Mouse (Mus musculus): ENCODE results near the gene Zc3h7a. TPM values are rescaled to one million over a fixed set of nuclear protein-coding genes. Genes with fewer than 3 reads are reported as not detected.

Gene Zc3h7a
- polyA plus RNA-seq (2015; fragmentation: Nextera tagmentation; extraction: Ambion mirVana): 89.4 and 89.9 TPM in 2 replicates

GRCm38 (mm10) chr16:11176208-11176883 lies at the start of gene Zc3h7a:
Gene Zc3h7a, minus strand, starts transcription at chr16:11176393.
- peak; percentile 95 for ATAC-seq (replicated peaks; ENCODE audit: low FRiP score)
- peak within 1 kb of the TSS; percentile 88 for H3K27ac ChIP-seq
- peak within 1 kb of the TSS; percentile 89 for H3K9ac ChIP-seq
- no peaks in the 10 kb centered on the region for H3K36me3 ChIP-seq
- peak within 1 kb of the TSS; percentile 78 for H3K4me2 ChIP-seq
- peaks cover 18% of the 10 kb centered on the region for H3K4me1 ChIP-seq
- H3K9me3 ChIP-seq (replicated peaks): no peaks in the 10 kb centered on the region
- H3K27me3 ChIP-seq: no peaks in the 10 kb centered on the region
- under 1% methylated on average over 57 of the region's 57 CpGs for WGBS
- peak within 1 kb of the TSS; percentile 90 for H3K4me3 ChIP-seq (replicated peaks)

- no peak overlapping the region for H3K4me2 ChIP-seq
- H3K27me3 ChIP-seq: no peaks in the 10 kb centered on the region
- H3K9me3 ChIP-seq (replicated peaks): no peaks in the 10 kb centered on the region
- WGBS: 81% methylated on average over 3 of the region's 3 CpGs
- H3K27ac ChIP-seq: no peak overlapping the region
- H3K9ac ChIP-seq: no peak overlapping the region
- H3K4me1 ChIP-seq: no peaks in the 10 kb centered on the region
- no peak for ATAC-seq (replicated peaks; ENCODE audit: low FRiP score)
- H3K36me3 ChIP-seq: peaks cover 82% of the 10 kb centered on the region
- no peak overlapping the region for H3K4me3 ChIP-seq (replicated peaks)
Measured at GRCm38 (mm10) chr16:11217801-11218200, 41.6 kb upstream of the Zc3h7a start.

GRCm38 (mm10) chr16:11203600-11204390 lies 27.6 kb upstream of the Zc3h7a start:
- Histone ChIP-seq H3K9me3 (replicated peaks) (no peaks in the 10 kb centered on the region), H3K27ac (peak overlapping the region; percentile 88; the same call in 1 of the 2 replicates), H3K9ac (peak overlapping the region; percentile 90), H3K4me1 (peaks cover 25% of the 10 kb centered on the region), H3K4me2 (peak overlapping the region; percentile 89), H3K36me3 (peaks cover 54% of the 10 kb centered on the region), H3K4me3 (replicated peaks) (peak overlapping the region; percentile 93), H3K27me3 (no peaks in the 10 kb centered on the region)
- WGBS: 3% methylated on average over 24 of the region's 24 CpGs
- ATAC-seq (replicated peaks; ENCODE audit: low FRiP score): peak; percentile 57

- H3K27ac ChIP-seq: peak within 1 kb of the TSS; percentile 88
- peak within 1 kb of the TSS; percentile 90 for H3K9ac ChIP-seq
- H3K4me2 ChIP-seq: peak within 1 kb of the TSS; percentile 89
- no peaks in the 10 kb centered on the region for H3K9me3 ChIP-seq (replicated peaks)
- ATAC-seq (replicated peaks; ENCODE audit: low FRiP score): peak; percentile 99
- no peaks in the 10 kb centered on the region for H3K27me3 ChIP-seq
- H3K36me3 ChIP-seq: peaks cover 56% of the 10 kb centered on the region
- H3K4me1 ChIP-seq: peaks cover 25% of the 10 kb centered on the region
- WGBS: under 1% methylated on average over 68 of the region's 68 CpGs
- H3K4me3 ChIP-seq (replicated peaks): peak within 1 kb of the TSS; percentile 93
Measured at GRCm38 (mm10) chr16:11202571-11203554, 26.7 kb upstream of the Zc3h7a start, which contains the start of gene Rsl1d1. Gene Rsl1d1, minus strand, starts transcription at chr16:11203331.

- peak overlapping the region; percentile 90 for H3K9ac ChIP-seq
- peaks cover 56% of the 10 kb centered on the region for H3K36me3 ChIP-seq
- peak overlapping the region; percentile 89 for H3K4me2 ChIP-seq
- peaks cover 25% of the 10 kb centered on the region for H3K4me1 ChIP-seq
- WGBS: 66% methylated on average over 6 of the region's 6 CpGs
- H3K27ac ChIP-seq: no peak overlapping the region
- no peaks in the 10 kb centered on the region for H3K27me3 ChIP-seq
- ATAC-seq (replicated peaks; ENCODE audit: low FRiP score): no peak
- H3K9me3 ChIP-seq (replicated peaks): no peaks in the 10 kb centered on the region
- H3K4me3 ChIP-seq (replicated peaks): peak overlapping the region; percentile 93
Measured at GRCm38 (mm10) chr16:11201740-11202394, 25.7 kb upstream of the Zc3h7a start.

- peaks cover 64% of the 10 kb centered on the region for H3K36me3 ChIP-seq
- no peaks in the 10 kb centered on the region for H3K27me3 ChIP-seq
- ATAC-seq (replicated peaks; ENCODE audit: low FRiP score): no peak
- H3K4me3 ChIP-seq (replicated peaks): no peak overlapping the region
- 90% methylated on average over 3 of the region's 3 CpGs for WGBS
- H3K9ac ChIP-seq: no peak overlapping the region
- no peak overlapping the region for H3K4me2 ChIP-seq
- no peak overlapping the region for H3K27ac ChIP-seq
- H3K9me3 ChIP-seq (replicated peaks): no peaks in the 10 kb centered on the region
- peaks cover 25% of the 10 kb centered on the region for H3K4me1 ChIP-seq
Measured at GRCm38 (mm10) chr16:11200247-11200646, 24.1 kb upstream of the Zc3h7a start.

GRCm38 (mm10) chr16:11198467-11198866 lies 22.3 kb upstream of the Zc3h7a start:
- Histone ChIP-seq H3K4me1 (peaks cover 11% of the 10 kb centered on the region), H3K9ac (no peak overlapping the region), H3K4me3 (replicated peaks) (no peak overlapping the region), H3K4me2 (no peak overlapping the region), H3K9me3 (replicated peaks) (no peaks in the 10 kb centered on the region), H3K27me3 (no peaks in the 10 kb centered on the region), H3K36me3 (peaks cover 82% of the 10 kb centered on the region), H3K27ac (no peak overlapping the region)
- no peak for ATAC-seq (replicated peaks; ENCODE audit: low FRiP score)
- 54% methylated on average over 2 of the region's 2 CpGs for WGBS

GRCm38 (mm10) chr16:11197052-11197451 lies 20.9 kb upstream of the Zc3h7a start:
- Histone ChIP-seq H3K36me3 (peaks cover 95% of the 10 kb centered on the region), H3K4me3 (replicated peaks) (no peak overlapping the region), H3K9ac (no peak overlapping the region), H3K9me3 (replicated peaks) (no peaks in the 10 kb centered on the region), H3K4me1 (peaks cover 8% of the 10 kb centered on the region), H3K27me3 (no peaks in the 10 kb centered on the region), H3K27ac (no peak overlapping the region), H3K4me2 (no peak overlapping the region)
- 80% methylated on average over 4 of the region's 4 CpGs for WGBS
- no peak for ATAC-seq (replicated peaks; ENCODE audit: low FRiP score)

- H3K9me3 ChIP-seq (replicated peaks): no peaks in the 10 kb centered on the region
- no peak overlapping the region for H3K4me3 ChIP-seq (replicated peaks)
- 95% methylated on average over 2 of the region's 2 CpGs for WGBS
- no peak overlapping the region for H3K4me2 ChIP-seq
- H3K27ac ChIP-seq: no peak overlapping the region
- H3K4me1 ChIP-seq: no peaks in the 10 kb centered on the region
- H3K36me3 ChIP-seq: peaks cover 62% of the 10 kb centered on the region
- no peak overlapping the region for H3K9ac ChIP-seq
- no peak for ATAC-seq (replicated peaks; ENCODE audit: low FRiP score)
- H3K27me3 ChIP-seq: no peaks in the 10 kb centered on the region
Measured at GRCm38 (mm10) chr16:11193231-11193630, 17.0 kb upstream of the Zc3h7a start.

- Histone ChIP-seq H3K36me3 (peaks cover 31% of the 10 kb centered on the region), H3K27me3 (no peaks in the 10 kb centered on the region), H3K4me3 (replicated peaks) (no peak overlapping the region), H3K9me3 (replicated peaks) (no peaks in the 10 kb centered on the region), H3K27ac (no peak overlapping the region), H3K4me1 (no peaks in the 10 kb centered on the region), H3K4me2 (no peak overlapping the region), H3K9ac (no peak overlapping the region)
- 89% methylated on average over 7 of the region's 7 CpGs for WGBS
- no peak for ATAC-seq (replicated peaks; ENCODE audit: low FRiP score)
Measured at GRCm38 (mm10) chr16:11190150-11190549, 14.0 kb upstream of the Zc3h7a start.

GRCm38 (mm10) chr16:11177404-11177803 lies 1.2 kb upstream of the Zc3h7a start:
- H3K9ac ChIP-seq: no peak overlapping the region
- H3K4me3 ChIP-seq (replicated peaks): no peak overlapping the region
- WGBS: 80% methylated on average over 2 of the region's 2 CpGs
- no peak overlapping the region for H3K27ac ChIP-seq
- H3K4me2 ChIP-seq: no peak overlapping the region
- no peaks in the 10 kb centered on the region for H3K36me3 ChIP-seq
- no peak for ATAC-seq (replicated peaks; ENCODE audit: low FRiP score)
- H3K9me3 ChIP-seq (replicated peaks): no peaks in the 10 kb centered on the region
- H3K27me3 ChIP-seq: no peaks in the 10 kb centered on the region
- H3K4me1 ChIP-seq: peaks cover 13% of the 10 kb centered on the region
